Mouse (Mus musculus) embryonic facial prominence, embryonic 15.5 days (tissue): ENCODE data around the gene Slc1a3. TPM values are rescaled to one million over a fixed set of nuclear protein-coding genes. Genes with fewer than 3 reads are reported as not detected.

ENCODE experiments used
- ATAC-seq: fragments of 200-750 bp; cut with Nextera tagmentation; 2 replicates; pipeline ENCODE4 v1.8.0; 2017; ENCODE audit warnings: low read depth, moderate TSS enrichment; ENCODE audit not compliant: insufficient number of reproducible peaks, low FRiP score, low TSS enrichment
- H3K27ac ChIP-seq: fragments of 300-500 bp; sonication (generic); replicated peaks from 2 replicates; pipeline ENCODE4 v1.5.1; 2015; ENCODE audit warnings: mild to moderate bottlenecking, inconsistent platforms
- H3K27me3 ChIP-seq: fragments of 300-500 bp; sonication (generic); 2 replicates; pipeline ENCODE4 v1.6.1; 2015; ENCODE audit warnings: inconsistent platforms
- H3K36me3 ChIP-seq: fragments of 300-500 bp; sonication (generic); 2 replicates; pipeline ENCODE4 v1.6.1; 2015; ENCODE audit warnings: mild to moderate bottlenecking, inconsistent platforms
- H3K4me1 ChIP-seq: fragments of 300-500 bp; sonication (generic); 2 replicates; pipeline ENCODE4 v1.6.1; 2015; ENCODE audit warnings: inconsistent platforms
- H3K4me2 ChIP-seq: fragments of 300-500 bp; sonication (generic); replicated peaks from 2 replicates; pipeline ENCODE4 v1.6.1; 2015; ENCODE audit warnings: mild to moderate bottlenecking, inconsistent platforms
- H3K4me3 ChIP-seq: fragments of 300-500 bp; sonication (generic); replicated peaks from 2 replicates; pipeline ENCODE4 v1.5.1; 2015; ENCODE audit warnings: mild to moderate bottlenecking, inconsistent platforms
- H3K9ac ChIP-seq: fragments of 300-500 bp; sonication (generic); 2 replicates; pipeline ENCODE4 v1.6.1; 2015; ENCODE audit warnings: inconsistent platforms
- H3K9me3 ChIP-seq: fragments of 300-500 bp; sonication (generic); replicated peaks from 2 replicates; pipeline ENCODE4 v1.6.1; 2016; ENCODE audit warnings: inconsistent platforms
- WGBS: fragments of 180-500 bp; shearing (Covaris S2); methylation state at CpG from one replicate; pipeline ENCODE4 v1.1.7; 2015; 5-methylcytosine and 5-hydroxymethylcytosine counted together
- polyA plus RNA-seq: library from polyadenylated mRNA; unstranded; fragments of >200 nt; fragmentation: Nextera tagmentation; extraction: Ambion mirVana; gene quantifications from 2 replicates; pipeline ENCODE4 v1.2.1, GENCODE M21; 2015

The Slc1a3 gene
- polyA plus RNA-seq, 1 experiment from 2014 or later: 38.7 TPM

DNA sequence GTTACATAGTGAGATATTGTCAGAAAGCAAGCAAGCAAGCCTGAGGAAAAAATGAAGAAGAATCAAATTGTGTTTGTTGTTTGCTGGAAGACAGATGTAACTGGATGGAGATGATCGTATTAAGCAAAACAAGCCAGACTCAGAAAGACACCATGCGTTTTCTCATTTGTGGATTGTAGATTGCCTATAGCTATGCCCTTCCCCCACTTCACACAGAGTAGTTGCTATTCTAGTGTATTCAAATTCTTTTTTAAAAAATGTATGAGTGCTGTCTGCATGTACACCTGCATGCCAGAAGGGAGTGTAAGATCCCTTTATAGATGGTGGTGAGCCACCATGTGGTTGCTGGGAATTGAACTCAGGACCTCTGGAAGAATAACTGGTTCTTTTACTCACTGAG is 33.6 kb downstream of the Slc1a3 start:
- WGBS: 59% methylated on average over 2 of the region's 2 CpGs

DNA sequence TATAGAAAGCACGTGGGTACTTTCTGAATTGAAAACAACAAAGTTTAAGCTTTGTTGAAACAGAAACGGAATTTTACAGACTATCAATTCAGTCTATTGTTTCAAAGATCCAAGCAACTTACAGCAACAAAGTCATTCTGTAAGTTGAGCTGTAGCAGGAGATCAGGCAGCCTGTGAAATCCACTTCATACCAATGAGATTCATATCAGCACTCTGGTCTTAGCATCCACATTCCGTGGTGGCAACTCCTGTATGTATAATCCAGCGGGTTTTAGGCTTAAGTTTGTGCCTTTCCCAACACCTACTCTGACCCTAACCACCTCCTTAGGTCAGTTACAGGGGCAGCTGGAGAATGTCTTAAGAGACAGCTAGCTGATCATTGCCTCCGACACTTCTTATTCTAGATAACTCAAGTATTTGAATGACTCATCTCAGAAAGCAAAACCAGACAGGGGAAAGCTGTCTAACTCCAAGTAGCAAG is 34.3 kb downstream of the Slc1a3 start:
- Histone ChIP-seq H3K9me3 (no peaks in the 10 kb centered on the region), H3K4me2 (no peak overlapping the region), H3K27ac (no peak overlapping the region), H3K4me3 (no peak overlapping the region), H3K36me3 (no peaks in the 10 kb centered on the region; the same call in 1 of the 2 replicates), H3K9ac (no peak overlapping the region), H3K4me1 (0 out of 2 replicates have a peak, but pooled peaks cover 4% of the 10 kb centered on the region), H3K27me3 (no peaks in the 10 kb centered on the region)
- WGBS: 37% methylated on average over 5 of the region's 5 CpGs
- no peak for ATAC-seq

More for the DNA sequence above, 33.6 kb downstream of the Slc1a3 start:
- Histone ChIP-seq H3K27ac (no peak overlapping the region), H3K4me3 (no peak overlapping the region), H3K9me3 (no peaks in the 10 kb centered on the region), H3K9ac (no peak overlapping the region), H3K4me1 (peaks cover 6% of the 10 kb centered on the region; the same call in 1 of the 2 replicates), H3K4me2 (no peak overlapping the region), H3K36me3 (no peaks in the 10 kb centered on the region; the same call in 1 of the 2 replicates), H3K27me3 (no peaks in the 10 kb centered on the region)
- no peak for ATAC-seq

GRCm38 (mm10) chr15:8675616-8676015 is 34.9 kb downstream of the Slc1a3 start:
- H3K9me3 ChIP-seq: no peaks in the 10 kb centered on the region
- ATAC-seq: no peak
- no peak overlapping the region for H3K4me3 ChIP-seq
- H3K27ac ChIP-seq: no peak overlapping the region
- H3K27me3 ChIP-seq: no peaks in the 10 kb centered on the region
- H3K36me3 ChIP-seq: no peaks in the 10 kb centered on the region
- WGBS: 86% methylated on average over 4 of the region's 4 CpGs
- 0 out of 2 replicates have a peak, but pooled peaks cover 4% of the 10 kb centered on the region for H3K4me1 ChIP-seq
- H3K4me2 ChIP-seq: no peak overlapping the region
- no peak overlapping the region for H3K9ac ChIP-seq

- 67% methylated on average over 5 of the region's 5 CpGs for WGBS
- Histone ChIP-seq H3K27me3 (no peaks in the 10 kb centered on the region), H3K9ac (no peak overlapping the region), H3K9me3 (no peaks in the 10 kb centered on the region), H3K4me1 (0 out of 2 replicates have a peak, but pooled peaks cover 4% of the 10 kb centered on the region), H3K36me3 (no peaks in the 10 kb centered on the region), H3K4me3 (no peak overlapping the region), H3K4me2 (no peak overlapping the region), H3K27ac (no peak overlapping the region)
- ATAC-seq: no peak
Measured at GRCm38 (mm10) chr15:8672532-8672931, 38.0 kb downstream of the Slc1a3 start.

- Histone ChIP-seq H3K27ac (no peak overlapping the region), H3K9me3 (no peaks in the 10 kb centered on the region), H3K4me2 (no peak overlapping the region), H3K27me3 (no peaks in the 10 kb centered on the region), H3K9ac (no peak overlapping the region), H3K4me1 (peaks cover 20% of the 10 kb centered on the region), H3K4me3 (no peak overlapping the region), H3K36me3 (no peaks in the 10 kb centered on the region)
- no peak for ATAC-seq
- 84% methylated on average over 25 of the region's 25 CpGs for WGBS
Measured at GRCm38 (mm10) chr15:8667849-8668522, 42.6 kb downstream of the Slc1a3 start.

DNA sequence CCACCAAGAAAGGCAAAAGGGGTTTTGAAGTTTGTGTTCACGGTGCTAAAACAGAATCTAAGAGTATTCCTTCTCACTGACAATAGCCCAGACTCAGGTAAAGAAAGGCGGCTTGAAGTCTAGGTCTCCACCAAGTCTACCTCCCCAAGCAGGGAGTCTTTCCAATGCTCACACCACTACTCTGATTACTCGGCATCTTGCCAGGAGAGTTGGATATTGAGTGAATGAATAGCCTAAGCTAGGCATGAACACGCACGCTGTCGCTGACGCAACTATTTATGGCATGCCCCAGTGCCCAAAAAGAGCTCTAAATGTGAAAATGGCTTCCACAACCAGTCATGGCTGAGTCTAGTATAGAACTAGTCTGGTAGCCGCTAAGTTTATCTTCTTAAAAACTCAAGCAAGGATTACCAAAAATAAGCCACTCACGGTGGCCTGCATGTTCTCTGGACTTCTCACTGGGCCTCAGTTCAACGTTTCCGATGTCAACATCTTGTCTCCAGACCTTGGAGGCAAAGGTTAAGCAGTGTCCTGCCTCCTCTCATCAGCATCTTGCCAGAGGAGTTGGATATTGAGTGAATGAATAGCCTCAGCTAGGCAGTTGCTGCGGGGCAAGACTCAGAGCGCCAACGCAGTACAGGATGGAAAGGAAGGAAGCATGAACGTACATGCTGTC is 44.8 kb downstream of the Slc1a3 start:
- Histone ChIP-seq H3K4me1 (peaks cover 25% of the 10 kb centered on the region), H3K27me3 (no peaks in the 10 kb centered on the region), H3K9me3 (no peaks in the 10 kb centered on the region), H3K4me2 (no peak overlapping the region), H3K9ac (no peak overlapping the region), H3K27ac (no peak overlapping the region), H3K4me3 (no peak overlapping the region), H3K36me3 (no peaks in the 10 kb centered on the region)
- no peak for ATAC-seq
- 73% methylated on average over 15 of the region's 15 CpGs for WGBS

DNA sequence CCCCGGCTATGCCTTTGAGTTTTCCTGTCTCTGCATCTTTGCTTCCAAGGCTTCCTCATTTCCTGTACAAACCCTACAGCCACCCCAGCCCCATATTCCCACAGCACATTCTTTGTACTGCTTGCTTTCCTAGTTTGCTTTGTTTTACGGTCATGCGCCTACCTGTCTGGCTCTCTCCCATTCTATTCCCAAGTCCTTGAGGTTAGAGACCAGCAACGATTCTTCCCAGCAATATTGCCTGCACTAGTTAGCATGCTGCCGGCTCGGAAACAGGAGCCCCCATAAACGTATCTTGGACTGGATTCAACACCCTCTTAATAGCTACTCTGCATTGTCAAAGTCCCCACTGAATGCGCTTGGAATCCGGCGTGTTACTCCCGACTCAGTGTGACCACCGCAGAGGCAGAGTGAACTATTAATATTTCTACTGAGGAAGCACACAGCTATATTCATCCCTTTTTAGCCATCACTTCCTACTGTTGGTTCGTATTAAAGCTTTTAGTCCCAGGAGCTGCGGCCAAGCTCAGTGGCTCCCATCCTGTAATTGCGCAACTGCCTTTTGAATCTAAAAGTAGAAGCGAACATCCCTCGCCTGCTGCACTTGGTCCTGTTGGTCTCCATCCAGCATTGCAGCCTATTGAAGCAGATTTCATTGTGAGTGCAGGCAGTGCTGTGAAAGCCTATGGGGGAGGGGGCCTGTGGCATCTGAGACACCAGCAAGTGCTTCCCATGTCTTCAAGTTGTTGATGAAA is 47.0 kb downstream of the Slc1a3 start:
- Histone ChIP-seq H3K36me3 (no peaks in the 10 kb centered on the region), H3K4me2 (peak overlapping the region; percentile 15), H3K4me1 (peaks cover 41% of the 10 kb centered on the region), H3K27ac (0 out of 2 replicates have a peak overlapping the region, but pooled peaks have one; percentile 39), H3K4me3 (no peak overlapping the region), H3K9ac (no peak overlapping the region), H3K9me3 (no peaks in the 10 kb centered on the region), H3K27me3 (no peaks in the 10 kb centered on the region)
- WGBS: 54% methylated on average over 17 of the region's 17 CpGs
- 0 out of 2 replicates have a peak, but pooled peaks have one; percentile 25 for ATAC-seq

DNA sequence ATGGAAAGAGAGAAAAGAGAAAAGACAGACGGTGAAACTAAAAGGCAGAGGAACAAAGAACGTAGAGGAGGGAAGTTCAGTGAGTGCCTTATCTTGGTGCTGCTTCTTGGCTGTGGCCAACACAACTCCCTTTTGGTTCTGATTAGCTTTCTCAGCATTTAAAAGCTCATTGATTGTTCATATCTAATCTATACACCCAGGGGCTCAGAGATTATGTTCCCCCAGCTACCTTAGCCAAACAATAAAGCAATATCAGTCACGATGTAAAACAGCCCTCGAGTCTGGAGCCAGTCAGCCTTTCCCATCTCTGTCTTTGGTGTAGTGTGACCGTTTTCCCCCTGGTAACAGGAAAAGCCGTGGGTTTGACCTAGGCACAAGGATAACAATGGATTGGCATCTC is 48.7 kb downstream of the Slc1a3 start:
- no peak for ATAC-seq
- Histone ChIP-seq H3K9ac (no peak overlapping the region), H3K27ac (no peak overlapping the region), H3K4me2 (no peak overlapping the region), H3K4me1 (peaks cover 39% of the 10 kb centered on the region), H3K36me3 (no peaks in the 10 kb centered on the region), H3K9me3 (no peaks in the 10 kb centered on the region), H3K27me3 (no peaks in the 10 kb centered on the region), H3K4me3 (no peak overlapping the region)
- WGBS: 55% methylated on average over 6 of the region's 6 CpGs

- ATAC-seq: peak; percentile 8; the same call in 1 of the 2 replicates
- no peak overlapping the region for H3K4me3 ChIP-seq
- no peak overlapping the region for H3K4me2 ChIP-seq
- no peaks in the 10 kb centered on the region for H3K9me3 ChIP-seq
- H3K36me3 ChIP-seq: no peaks in the 10 kb centered on the region
- 69% methylated on average over 4 of the region's 4 CpGs for WGBS
- H3K27ac ChIP-seq: no peak overlapping the region; the same call in 1 of the 2 replicates
- peaks cover 46% of the 10 kb centered on the region for H3K4me1 ChIP-seq
- no peak overlapping the region for H3K9ac ChIP-seq
- no peaks in the 10 kb centered on the region for H3K27me3 ChIP-seq
Measured at GRCm38 (mm10) chr15:8659977-8660376, 50.6 kb downstream of the Slc1a3 start.

DNA sequence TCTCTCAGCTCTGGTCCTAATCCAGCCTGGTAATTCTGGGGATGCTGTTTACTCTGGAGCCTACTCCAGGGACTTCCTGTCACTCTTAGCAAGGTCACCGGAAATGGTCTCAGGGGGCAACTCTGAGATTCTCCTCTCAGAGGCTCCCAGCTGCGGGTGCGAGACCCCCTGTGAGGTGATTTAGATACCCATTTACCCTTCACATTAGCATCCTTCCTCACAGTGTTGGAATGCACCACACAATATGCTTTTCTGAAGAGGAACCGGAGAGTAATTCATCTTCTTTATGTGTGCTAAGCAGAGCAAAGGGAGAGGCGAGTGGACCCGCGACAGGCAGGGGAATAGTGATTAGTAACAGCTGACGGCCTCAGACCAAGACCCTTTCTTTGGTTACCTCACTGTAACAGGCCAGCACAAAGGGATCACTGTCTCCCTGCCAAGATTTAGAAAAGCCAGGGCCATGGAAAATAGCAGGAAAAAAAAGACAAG is 51.0 kb downstream of the Slc1a3 start:
- H3K27ac ChIP-seq: peak overlapping the region; percentile 58; the same call in 1 of the 2 replicates
- peaks cover 46% of the 10 kb centered on the region for H3K4me1 ChIP-seq
- H3K9ac ChIP-seq: no peak overlapping the region
- H3K27me3 ChIP-seq: no peaks in the 10 kb centered on the region
- no peaks in the 10 kb centered on the region for H3K36me3 ChIP-seq
- peak; percentile 22; the same call in 1 of the 2 replicates for ATAC-seq
- H3K4me3 ChIP-seq: no peak overlapping the region
- no peaks in the 10 kb centered on the region for H3K9me3 ChIP-seq
- no peak overlapping the region for H3K4me2 ChIP-seq
- WGBS: 33% methylated on average over 8 of the region's 8 CpGs
